Mouse (Mus musculus) mature B cell (primary cell): ENCODE data around the gene Fam129c.

Experiments used
- in situ Hi-C: fragments of 300-500 bp; cut with MboI; formaldehyde crosslinking; loops from 2 replicates; pipeline ENCODE4 v1.14.3; 2019

Gene Fam129c

GRCm38 (mm10) chr8:71597451-71597850 is at the start of gene Fam129c:
Fam129c (plus strand) TSS chr8:71597648.
- in situ Hi-C loops: no loop called here

DNA sequence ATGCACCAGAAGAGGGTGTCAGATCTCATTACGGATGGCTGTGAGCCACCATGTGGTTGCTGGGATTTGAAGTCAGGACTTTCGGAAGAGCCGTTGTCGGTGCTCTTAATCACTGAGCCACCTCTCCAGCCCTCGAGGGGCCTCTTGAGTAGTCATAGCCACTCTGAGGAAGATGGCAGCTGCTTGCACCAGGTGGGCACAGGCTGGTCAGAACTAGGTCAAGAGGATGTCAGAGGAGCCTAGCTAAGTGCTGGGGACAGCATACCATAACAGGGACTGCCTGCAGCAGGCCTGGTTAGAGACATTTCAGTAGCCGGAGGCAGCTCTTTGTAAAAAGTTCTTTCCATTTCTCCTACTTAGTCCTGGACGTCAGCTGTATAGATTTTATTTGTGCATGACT is 46.7 kb upstream of the Fam129c start:
- in situ Hi-C loops: no loop called here

- in situ Hi-C loops: no loop called here
These were observed 44.7 kb upstream of the Fam129c start for GRCm38 (mm10) chr8:71552770-71553169.

DNA sequence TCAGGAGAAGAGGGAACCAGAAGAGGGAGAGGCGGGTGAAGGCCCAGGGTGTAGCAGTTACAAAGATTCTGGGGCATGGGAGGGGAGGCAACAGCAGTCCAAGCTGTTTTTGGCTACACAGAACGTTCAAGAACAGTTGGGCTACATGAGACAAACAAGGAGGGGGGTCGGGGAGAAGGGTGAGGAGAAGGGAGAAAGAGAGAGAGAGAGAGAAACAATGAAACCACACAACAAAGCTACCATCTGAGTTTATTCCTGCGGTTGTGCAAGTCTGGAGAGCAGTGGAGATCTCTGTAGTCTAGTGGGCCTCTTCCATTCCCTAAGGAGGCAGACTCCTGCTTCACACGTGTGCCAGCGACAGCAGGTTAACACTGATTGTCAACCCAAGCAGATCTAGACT is 43.4 kb upstream of the Fam129c start:
- in situ Hi-C loops: no loop called here

DNA sequence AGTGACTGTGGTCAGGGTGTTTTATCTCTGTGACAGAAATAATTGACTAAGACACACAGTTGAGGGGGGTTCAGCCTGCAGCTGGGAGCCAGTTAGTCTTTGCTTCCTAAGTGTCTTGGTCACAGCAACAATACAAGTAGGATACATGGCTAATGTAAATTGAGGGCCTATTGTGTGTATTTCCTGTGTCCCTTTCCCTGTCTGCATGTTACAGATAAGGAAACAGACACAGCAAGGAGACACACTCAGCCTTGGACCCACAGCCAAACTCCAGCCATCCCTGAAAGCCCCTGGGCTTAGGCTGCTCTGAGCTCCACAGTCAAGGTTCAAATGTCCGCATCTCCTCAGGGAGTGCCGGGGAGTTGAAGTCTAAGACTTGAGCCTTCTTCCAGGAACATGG is 42.8 kb upstream of the Fam129c start:
- in situ Hi-C loops: no loop called here

- in situ Hi-C loops: no loop called here
These were observed 39.1 kb upstream of the Fam129c start, which contains the start of gene Tmem221 for GRCm38 (mm10) chr8:71558071-71558957. Tmem221 (minus strand) TSS chr8:71558871.

DNA sequence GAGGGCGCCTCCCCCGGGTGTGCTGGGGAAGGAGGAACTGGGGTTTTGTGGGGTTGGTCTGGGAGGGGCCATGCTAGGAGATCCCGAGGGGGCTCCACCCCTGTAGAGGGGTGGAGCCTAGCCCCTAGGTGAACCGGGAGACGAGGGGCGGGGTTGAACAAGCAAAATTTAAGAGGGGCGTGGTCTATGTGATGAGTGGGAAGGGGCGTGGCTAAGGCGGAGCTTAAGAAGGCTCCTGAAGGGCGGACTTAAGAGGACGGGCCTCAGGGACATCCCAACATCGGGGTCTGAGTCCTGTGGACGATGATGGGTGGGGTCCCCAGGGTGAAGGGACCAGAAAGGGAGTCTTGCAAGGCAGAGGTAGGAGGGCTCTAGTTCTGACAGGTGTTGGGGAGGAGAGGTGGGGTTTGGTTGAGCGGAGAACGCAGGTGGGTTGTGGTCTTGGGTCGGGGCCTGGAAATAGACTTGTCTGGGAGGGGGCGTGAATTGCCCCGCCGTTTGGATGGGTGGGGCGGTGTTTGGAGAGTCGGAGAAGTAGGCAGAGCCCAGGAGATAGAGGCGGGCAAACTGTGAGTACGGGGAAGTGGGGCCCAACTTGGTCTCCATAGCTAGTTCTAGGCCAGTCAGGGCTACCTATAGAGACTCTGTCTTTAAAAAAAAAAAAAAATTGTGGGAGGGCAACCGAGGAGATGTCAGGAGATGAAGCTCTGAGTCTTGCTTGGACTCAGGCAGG is 38.3 kb upstream of the Fam129c start:
- in situ Hi-C loops: no loop called here

DNA sequence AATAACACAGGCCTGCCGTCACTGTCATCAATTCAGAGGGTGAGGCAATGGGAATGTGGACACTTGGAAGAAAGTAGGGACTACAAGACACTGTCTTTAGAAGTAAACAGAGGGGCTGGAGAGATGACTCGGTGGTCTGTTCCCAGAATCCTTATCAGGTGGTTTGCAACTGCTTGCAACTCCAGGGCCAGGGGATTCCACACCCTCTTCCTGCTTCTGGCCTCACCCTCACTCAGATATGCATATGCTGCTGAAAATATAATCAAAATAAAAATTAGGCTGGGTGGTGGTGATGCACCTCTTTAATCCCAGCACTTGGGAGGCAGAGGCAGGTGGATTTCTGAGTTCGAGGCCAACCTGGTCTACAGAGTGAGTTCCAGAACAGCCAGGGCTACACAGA is 37.4 kb upstream of the Fam129c start:
- in situ Hi-C loops: loop anchor here (5.0 kb wide), 1 partner anchor 72 kb away; no protein-coding TSS in a partner anchor

DNA sequence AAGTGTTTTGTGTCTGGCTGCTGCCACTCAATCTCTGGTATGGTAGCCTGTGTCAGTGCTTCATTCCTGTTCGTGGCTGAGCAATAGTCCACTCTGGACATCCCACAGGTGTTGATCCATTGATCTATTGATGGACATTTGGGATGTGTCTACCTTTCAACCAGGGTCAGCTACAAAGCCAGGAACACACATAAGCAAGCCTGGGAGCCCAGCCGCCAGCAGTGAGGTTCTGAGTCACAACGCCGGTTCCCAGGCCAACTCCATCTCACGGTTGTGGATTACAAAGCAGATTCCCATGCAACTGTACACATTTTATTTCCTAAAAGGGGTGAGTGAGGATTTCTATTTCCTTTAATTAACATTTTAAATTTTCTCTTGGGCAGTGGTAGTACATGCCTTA is 36.7 kb upstream of the Fam129c start:
- in situ Hi-C loops: loop anchor here (5.0 kb wide), 1 partner anchor 72 kb away; no protein-coding TSS in a partner anchor

GRCm38 (mm10) chr8:71561401-71561800 is 36.0 kb upstream of the Fam129c start:
- in situ Hi-C loops: loop anchor here (5.0 kb wide), 1 partner anchor 71 kb away; no protein-coding TSS in a partner anchor

DNA sequence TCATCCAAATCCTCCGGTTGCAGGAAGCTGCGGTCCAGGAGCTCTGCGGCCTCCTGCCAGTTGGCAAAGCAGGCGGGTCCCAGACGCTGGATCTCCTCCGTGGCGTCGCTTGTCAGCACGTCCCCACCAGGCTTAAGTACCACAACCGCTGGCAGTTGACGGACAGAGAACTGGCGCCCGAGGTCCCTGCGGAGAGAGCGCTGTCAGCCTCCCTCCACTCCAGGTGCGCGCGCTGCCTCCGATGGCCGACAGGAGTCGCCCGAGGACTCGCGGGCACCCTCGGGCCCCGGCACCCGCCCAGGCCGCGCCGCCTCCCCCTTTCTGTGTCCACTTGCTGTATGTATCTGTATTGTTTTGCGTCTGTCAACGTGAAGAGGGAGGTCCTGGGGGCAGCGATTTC is 34.7 kb upstream of the Fam129c start:
- in situ Hi-C loops: loop anchor here (5.0 kb wide), 1 partner anchor 70 kb away; no protein-coding TSS in a partner anchor

DNA sequence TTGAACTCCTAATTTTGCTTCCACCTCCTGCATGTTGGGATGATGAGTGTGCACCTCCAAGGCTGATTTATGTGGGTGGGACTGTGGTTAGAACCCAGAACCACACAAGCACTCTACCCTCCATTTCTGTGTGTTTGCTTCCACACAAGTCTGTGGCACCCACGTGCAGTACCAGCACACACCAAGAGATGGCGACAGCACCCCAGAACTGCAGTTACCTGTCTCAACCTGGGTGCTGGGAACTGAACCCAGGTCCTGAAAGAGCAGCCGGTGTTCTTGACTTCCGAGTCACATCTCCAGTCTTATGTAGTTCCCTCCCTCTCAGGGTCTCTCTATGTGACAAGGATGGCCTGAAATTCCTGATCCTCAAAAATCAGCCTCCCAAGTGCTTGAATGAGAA is 33.5 kb upstream of the Fam129c start:
- in situ Hi-C loops: loop anchor here (5.0 kb wide), 1 partner anchor 68 kb away; no protein-coding TSS in a partner anchor

DNA sequence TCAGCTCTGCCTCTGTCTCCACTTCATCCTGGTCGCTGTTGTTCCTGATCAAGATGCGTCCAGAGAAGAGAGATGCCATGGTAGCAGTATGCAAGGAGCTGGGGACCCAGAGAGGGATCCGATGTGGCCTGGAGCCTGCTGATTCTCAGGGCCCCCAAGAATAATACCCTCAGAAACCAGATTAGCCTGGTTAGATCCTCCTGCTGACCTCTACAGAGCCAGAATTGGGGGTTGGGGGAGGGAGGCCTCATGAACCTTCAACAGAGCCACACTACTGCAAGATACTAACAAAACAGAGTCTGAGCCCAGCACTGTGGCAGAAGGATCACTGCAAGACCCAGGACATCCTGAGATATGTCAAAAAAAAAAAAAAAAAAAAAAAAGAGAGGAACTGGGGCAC is 30.9 kb upstream of the Fam129c start, which contains the start of gene Nxnl1:
Gene Nxnl1 (minus strand): TSS at position 101 of the 400 bp plus-strand sequence.
- in situ Hi-C loops: no loop called here

GRCm38 (mm10) chr8:71567587-71567986 is 29.9 kb upstream of the Fam129c start:
- in situ Hi-C loops: no loop called here

DNA sequence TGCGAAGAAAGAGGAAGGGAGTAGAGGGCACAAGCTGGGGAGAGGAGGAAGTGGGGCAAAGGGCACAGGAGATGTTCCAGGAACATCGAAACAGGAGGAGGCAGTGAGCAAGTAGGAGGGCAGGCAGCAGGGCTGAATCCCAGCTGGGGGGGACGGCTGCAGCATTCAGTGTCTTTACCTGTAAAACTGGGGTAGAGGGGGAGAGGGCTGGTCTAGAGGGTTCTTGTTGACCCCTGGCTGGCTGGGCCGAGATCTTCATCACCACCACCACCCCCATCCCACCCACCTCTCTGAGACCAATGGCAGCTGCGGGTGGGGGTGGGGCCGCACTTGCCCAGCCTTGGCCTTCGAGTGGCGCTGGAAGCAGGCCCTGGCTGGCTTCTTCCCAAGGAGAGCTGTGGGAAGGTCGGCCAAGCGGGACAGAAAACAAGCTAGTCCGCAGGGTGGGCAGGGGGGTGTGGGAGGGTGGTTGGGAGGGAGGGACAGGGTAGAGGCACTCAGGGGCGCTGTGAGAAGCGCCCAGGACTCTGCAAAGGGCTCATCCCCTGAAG is 29.0 kb upstream of the Fam129c start, which contains the start of gene Slc27a1:
Gene Slc27a1 (plus strand): TSS at position 496 of the 551 bp plus-strand sequence.
- in situ Hi-C loops: no loop called here

- in situ Hi-C loops: no loop called here
These were observed 28.5 kb upstream of the Fam129c start for GRCm38 (mm10) chr8:71568941-71569340.

- in situ Hi-C loops: no loop called here
These were observed 27.8 kb upstream of the Fam129c start for GRCm38 (mm10) chr8:71569366-71570290.

- in situ Hi-C loops: no loop called here
These were observed 27.0 kb upstream of the Fam129c start for GRCm38 (mm10) chr8:71570291-71570954.

DNA sequence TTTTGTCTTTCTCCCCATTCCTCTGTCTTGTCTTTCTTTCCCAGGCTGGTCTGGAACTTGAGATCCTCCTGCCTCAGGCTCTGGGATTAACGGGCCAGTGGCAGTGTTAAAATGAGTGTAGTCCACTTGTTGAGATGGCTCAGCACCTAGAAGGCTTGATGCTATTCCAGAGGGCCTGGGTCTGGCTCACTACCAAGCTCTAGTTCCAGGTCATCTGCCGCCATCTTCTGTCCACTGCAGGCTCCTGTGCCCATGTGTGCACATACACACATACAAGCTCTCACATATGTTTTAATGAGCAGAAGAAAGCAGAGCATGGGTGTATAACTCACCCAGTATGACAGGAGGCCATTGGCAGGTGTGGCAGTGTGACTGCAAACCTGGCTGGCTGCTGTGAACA is 25.4 kb upstream of the Fam129c start:
- in situ Hi-C loops: no loop called here

GRCm38 (mm10) chr8:71572847-71573633 is 24.4 kb upstream of the Fam129c start:
- in situ Hi-C loops: no loop called here
